Mouse (Mus musculus): ENCODE measurements around the gene 4930470P17Rik. TPM values are rescaled to one million over a fixed set of nuclear protein-coding genes. Genes with fewer than 3 reads are reported as not detected.

4930470P17Rik gene
- not detected for total RNA-seq (2023)

DNA sequence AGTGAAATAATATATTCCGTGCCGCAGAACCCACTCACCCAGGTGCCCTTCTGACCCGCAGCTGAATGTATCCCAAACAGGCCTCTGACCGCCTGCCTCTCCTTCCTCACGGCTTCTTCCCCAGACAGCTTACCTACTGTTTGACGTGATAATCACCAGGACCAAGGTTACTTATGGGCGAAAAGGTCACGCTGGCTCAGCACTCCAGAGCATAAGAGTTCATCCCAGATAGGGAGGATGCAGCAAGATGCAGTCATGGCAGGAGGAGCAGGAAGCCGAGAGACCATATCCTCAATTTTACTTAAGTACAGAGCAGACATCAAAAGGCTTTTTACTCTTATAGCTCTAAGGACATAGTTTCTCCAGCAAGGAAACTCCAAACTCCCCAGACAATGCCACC is at the start of gene 4930470P17Rik:
Gene 4930470P17Rik (minus strand): TSS at position 101 of the 400 bp plus-strand sequence.

Other genes starting within 250 kb of the 4930470P17Rik start
- not detected for gene Bcas1, start 174.2 kb downstream of the 4930470P17Rik start, total RNA-seq (2023)
- 21.7 TPM for gene Pfdn4, start 105.6 kb downstream of the 4930470P17Rik start, total RNA-seq (2023)
- not detected for gene Cyp24a1, start 104.9 kb downstream of the 4930470P17Rik start, total RNA-seq (2023)
- gene Dok5, start 129.8 kb upstream of the 4930470P17Rik start, total RNA-seq (2023): not detected

All from CD8-positive naive resting alpha-beta T cell, adult 57 days (primary cell).